Mouse (Mus musculus) embryo, embryonic 9.5 days (tissue): ENCODE measurements around the gene Setd7.

ENCODE experiments used
- DNase-seq: peaks from one replicate; pipeline ENCODE4 v3.0.0-alpha.2; 2017; ENCODE audit errors: extremely low spot score

The Setd7 gene

GRCm38 (mm10) chr3:51559594-51560450 lies 857 bp downstream of the Setd7 start:
- peak; percentile 84 for DNase-seq

GRCm38 (mm10) chr3:51555583-51555982 lies 5.1 kb downstream of the Setd7 start:
- no peak for DNase-seq

- no peak for DNase-seq
Measured at GRCm38 (mm10) chr3:51554836-51555235, 5.8 kb downstream of the Setd7 start.

- no peak for DNase-seq
Measured at GRCm38 (mm10) chr3:51554067-51554466, 6.6 kb downstream of the Setd7 start.

- no peak for DNase-seq
Measured at GRCm38 (mm10) chr3:51553497-51553875, 7.2 kb downstream of the Setd7 start.

- DNase-seq: no peak
Measured at GRCm38 (mm10) chr3:51552841-51553496, 7.7 kb downstream of the Setd7 start.

- DNase-seq: no peak
Measured at GRCm38 (mm10) chr3:51552197-51552596, 8.5 kb downstream of the Setd7 start.

- no peak for DNase-seq
Measured at GRCm38 (mm10) chr3:51548987-51549579, 11.6 kb downstream of the Setd7 start.

GRCm38 (mm10) chr3:51547577-51547976 lies 13.1 kb downstream of the Setd7 start:
- no peak for DNase-seq

- DNase-seq: no peak
Measured at GRCm38 (mm10) chr3:51544442-51545128, 16.1 kb downstream of the Setd7 start.

GRCm38 (mm10) chr3:51540659-51541058 lies 20.0 kb downstream of the Setd7 start:
- DNase-seq: no peak

GRCm38 (mm10) chr3:51539567-51540408 lies 20.9 kb downstream of the Setd7 start:
- peak; percentile 78 for DNase-seq

GRCm38 (mm10) chr3:51534013-51534412 lies 26.7 kb downstream of the Setd7 start:
- DNase-seq: no peak

GRCm38 (mm10) chr3:51533573-51533972 lies 27.1 kb downstream of the Setd7 start:
- DNase-seq: no peak

- no peak for DNase-seq
Measured at GRCm38 (mm10) chr3:51532282-51532620, 28.4 kb downstream of the Setd7 start.

GRCm38 (mm10) chr3:51531473-51532281 lies 29.0 kb downstream of the Setd7 start:
- DNase-seq: no peak

- no peak for DNase-seq
Measured at GRCm38 (mm10) chr3:51526891-51527290, 33.8 kb downstream of the Setd7 start.

- no peak for DNase-seq
Measured at GRCm38 (mm10) chr3:51525186-51525785, 35.4 kb downstream of the Setd7 start.

- DNase-seq: no peak
Measured at GRCm38 (mm10) chr3:51521262-51521661, 39.4 kb downstream of the Setd7 start.

GRCm38 (mm10) chr3:51518763-51519121 lies 41.9 kb downstream of the Setd7 start:
- DNase-seq: no peak
